Mouse (Mus musculus): ENCODE data around the gene Wscd2. TPM values are rescaled to one million over a fixed set of nuclear protein-coding genes. Genes with fewer than 3 reads are reported as not detected.

Wscd2 gene
- 0.73 and 4.5 TPM in 2 replicates for total RNA-seq (2014; rRNA removed; ENCODE audit: low replicate concordance)
- 0.27 and 0.34 TPM in 2 replicates for polyA plus RNA-seq (2015; fragmentation: Nextera tagmentation; extraction: Ambion mirVana)

- ATAC-seq (ENCODE audit: insufficient read depth, low read depth) (no peak), DNase-seq (ENCODE audit: low spot score) (no peak)
- no peaks in the 10 kb centered on the region for H3K9me3 ChIP-seq (replicated peaks; ENCODE audit: control insufficient read depth, low read length)
- peaks cover 26% of the 10 kb centered on the region for H3K27me3 ChIP-seq (ENCODE audit: control insufficient read depth, insufficient read depth, low read length)
- H3K36me3 ChIP-seq (replicated peaks; ENCODE audit: control insufficient read depth, insufficient read depth, low read length), result no peaks in the 10 kb centered on the region
- peak within 1 kb of the TSS; percentile 54 for H3K9ac ChIP-seq (replicated peaks; ENCODE audit: low read depth, low read length)
- TF ChIP-seq CTCF (IDR thresholded peaks at IDR 0.05; ENCODE audit: low read depth) (no peak), EP300 (IDR thresholded peaks at IDR 0.05; ENCODE audit: low read depth) (no peak)
- H3K27ac ChIP-seq (ENCODE audit: low read depth), result no peak within 1 kb of the TSS
- no peaks in the 10 kb centered on the region for H3K4me1 ChIP-seq (ENCODE audit: control insufficient read depth, insufficient read depth)
- peak within 1 kb of the TSS; percentile 75 for H3K4me2 ChIP-seq (ENCODE audit: low read depth, low read length)
- WGBS, result 63% methylated on average over 6 of the region's 6 CpGs
- H3K4me3 ChIP-seq (ENCODE audit: low read depth, low read length), result peak within 1 kb of the TSS; percentile 49
These were observed at the start of gene Wscd2 for GRCm38 (mm10) chr5:113490033-113490432. Gene Wscd2, plus strand, starts transcription at chr5:113490333.

- TF ChIP-seq EP300 (IDR thresholded peaks at IDR 0.05; ENCODE audit: low read depth) (no peak), CTCF (IDR thresholded peaks at IDR 0.05; ENCODE audit: low read depth) (no peak)
- Histone ChIP-seq H3K4me2 (ENCODE audit: low read depth, low read length) (no peak overlapping the region), H3K9me3 (replicated peaks; ENCODE audit: control insufficient read depth, low read length) (no peaks in the 10 kb centered on the region), H3K4me1 (ENCODE audit: control insufficient read depth, insufficient read depth) (no peaks in the 10 kb centered on the region), H3K27me3 (ENCODE audit: control insufficient read depth, insufficient read depth, low read length) (no peaks in the 10 kb centered on the region), H3K27ac (ENCODE audit: low read depth) (no peak overlapping the region), H3K36me3 (replicated peaks; ENCODE audit: control insufficient read depth, insufficient read depth, low read length) (no peaks in the 10 kb centered on the region), H3K4me3 (ENCODE audit: low read depth, low read length) (no peak overlapping the region), H3K9ac (replicated peaks; ENCODE audit: low read depth, low read length) (no peak overlapping the region)
- DNase-seq (ENCODE audit: low spot score) (no peak), ATAC-seq (ENCODE audit: insufficient read depth, low read depth) (no peak)
- WGBS, result 57% methylated on average over 3 of the region's 3 CpGs
These were observed 48.0 kb upstream of the Wscd2 start for GRCm38 (mm10) chr5:113442180-113442579.

- Histone ChIP-seq H3K4me2 (ENCODE audit: low read depth, low read length) (no peak overlapping the region), H3K4me1 (ENCODE audit: control insufficient read depth, insufficient read depth) (no peaks in the 10 kb centered on the region), H3K4me3 (ENCODE audit: low read depth, low read length) (no peak overlapping the region), H3K27me3 (ENCODE audit: control insufficient read depth, insufficient read depth, low read length) (0 out of 2 replicates have a peak, but pooled peaks cover 7% of the 10 kb centered on the region), H3K9me3 (replicated peaks; ENCODE audit: control insufficient read depth, low read length) (no peaks in the 10 kb centered on the region), H3K36me3 (replicated peaks; ENCODE audit: control insufficient read depth, insufficient read depth, low read length) (no peaks in the 10 kb centered on the region), H3K27ac (ENCODE audit: low read depth) (no peak overlapping the region), H3K9ac (replicated peaks; ENCODE audit: low read depth, low read length) (no peak overlapping the region)
- WGBS, result 67% methylated on average over 9 of the region's 9 CpGs
- TF ChIP-seq CTCF (IDR thresholded peaks at IDR 0.05; ENCODE audit: low read depth), result no peak
- no peak for TF ChIP-seq EP300 (IDR thresholded peaks at IDR 0.05; ENCODE audit: low read depth)
- DNase-seq (ENCODE audit: low spot score), result no peak
- ATAC-seq (ENCODE audit: insufficient read depth, low read depth), result no peak
These were observed 42.0 kb upstream of the Wscd2 start for GRCm38 (mm10) chr5:113448023-113448734.

- 87% methylated on average over 3 of the region's 3 CpGs for WGBS
- ATAC-seq (ENCODE audit: insufficient read depth, low read depth), result no peak
- TF ChIP-seq EP300 (IDR thresholded peaks at IDR 0.05; ENCODE audit: low read depth), result no peak
- no peak for TF ChIP-seq CTCF (IDR thresholded peaks at IDR 0.05; ENCODE audit: low read depth)
- H3K4me3 ChIP-seq (ENCODE audit: low read depth, low read length), result no peak overlapping the region
- H3K9ac ChIP-seq (replicated peaks; ENCODE audit: low read depth, low read length), result no peak overlapping the region
- no peak overlapping the region for H3K4me2 ChIP-seq (ENCODE audit: low read depth, low read length)
- no peak for DNase-seq (ENCODE audit: low spot score)
- no peaks in the 10 kb centered on the region for H3K36me3 ChIP-seq (replicated peaks; ENCODE audit: control insufficient read depth, insufficient read depth, low read length)
- H3K4me1 ChIP-seq (ENCODE audit: control insufficient read depth, insufficient read depth), result no peaks in the 10 kb centered on the region
- 0 out of 2 replicates have a peak, but pooled peaks cover 10% of the 10 kb centered on the region for H3K27me3 ChIP-seq (ENCODE audit: control insufficient read depth, insufficient read depth, low read length)
- H3K9me3 ChIP-seq (replicated peaks; ENCODE audit: control insufficient read depth, low read length), result no peaks in the 10 kb centered on the region
- H3K27ac ChIP-seq (ENCODE audit: low read depth), result no peak overlapping the region
These were observed 40.8 kb upstream of the Wscd2 start for GRCm38 (mm10) chr5:113449336-113449735.

GRCm38 (mm10) chr5:113452691-113453090 is 37.4 kb upstream of the Wscd2 start:
- no peak for DNase-seq (ENCODE audit: low spot score)
- Histone ChIP-seq H3K4me3 (ENCODE audit: low read depth, low read length) (no peak overlapping the region), H3K9me3 (replicated peaks; ENCODE audit: control insufficient read depth, low read length) (no peaks in the 10 kb centered on the region), H3K36me3 (replicated peaks; ENCODE audit: control insufficient read depth, insufficient read depth, low read length) (no peaks in the 10 kb centered on the region), H3K4me2 (ENCODE audit: low read depth, low read length) (no peak overlapping the region), H3K9ac (replicated peaks; ENCODE audit: low read depth, low read length) (no peak overlapping the region), H3K27ac (ENCODE audit: low read depth) (no peak overlapping the region), H3K4me1 (ENCODE audit: control insufficient read depth, insufficient read depth) (no peaks in the 10 kb centered on the region), H3K27me3 (ENCODE audit: control insufficient read depth, insufficient read depth, low read length) (0 out of 2 replicates have a peak, but pooled peaks cover 10% of the 10 kb centered on the region)
- ATAC-seq (ENCODE audit: insufficient read depth, low read depth), result no peak
- TF ChIP-seq EP300 (IDR thresholded peaks at IDR 0.05; ENCODE audit: low read depth) (no peak), CTCF (IDR thresholded peaks at IDR 0.05; ENCODE audit: low read depth) (no peak)
- WGBS, result 13% methylated on average over 1 of the region's 1 CpGs
